Mouse (Mus musculus) ES-E14 (cell line): ENCODE data around the gene Nkiras2. TPM values are rescaled to one million over a fixed set of nuclear protein-coding genes. Genes with fewer than 3 reads are reported as not detected.
A peak's percentile ranks its signal among the peaks of the same experiment; 100 is the strongest.

Source experiments
- DNase-seq: peaks from one replicate; pipeline ENCODE4 v3.0.0-alpha.2; 2013; ENCODE audit warnings: low read depth, low spot score
- H3K27ac ChIP-seq: 2 replicates; pipeline ENCODE4 v1.5.1; 2012; ENCODE audit warnings: low read depth, mild to moderate bottlenecking, low read length, moderate library complexity, mixed read lengths; ENCODE audit not compliant: poor library complexity, insufficient read depth, severe bottlenecking
- H3K36me3 ChIP-seq: 2 replicates; pipeline ENCODE4 v1.6.1; 2012; ENCODE audit warnings: mild to moderate bottlenecking, low read length, moderate library complexity, mixed read lengths; ENCODE audit not compliant: control insufficient read depth, poor library complexity, insufficient read depth, severe bottlenecking
- H3K4me1 ChIP-seq, 2 experiments: fragments of 150-350 bp in 1 of 2; sonication (generic) in 1 of 2; 2 replicates each; pipeline ENCODE4 v1.6.1; 2012; ENCODE audit warnings: low read length in 2 of 2, mild to moderate bottlenecking in 1 of 2, mixed read lengths in 1 of 2; ENCODE audit not compliant: control insufficient read depth in 2 of 2, insufficient read depth in 2 of 2, poor library complexity in 1 of 2
- H3K4me3 ChIP-seq, 2 experiments: fragments of 150-350 bp in 1 of 2; sonication (generic) in 1 of 2; 2 replicates each; pipeline ENCODE4 v1.5.1; 2012; ENCODE audit warnings: low read length in 2 of 2, low read depth in 1 of 2, mild to moderate bottlenecking in 1 of 2, mixed read lengths in 1 of 2; ENCODE audit not compliant: insufficient read depth in 1 of 2, poor library complexity in 1 of 2, severe bottlenecking in 1 of 2
- H3K9ac ChIP-seq: 2 replicates; pipeline ENCODE4 v1.6.1; 2012; ENCODE audit warnings: low read depth, mild to moderate bottlenecking, low read length, mixed read lengths; ENCODE audit not compliant: poor library complexity, insufficient read depth, severe bottlenecking
- H3K9me3 ChIP-seq: fragments of 150-350 bp; sonication (generic); 2 replicates; pipeline ENCODE4 v1.6.1; 2012; ENCODE audit warnings: low read depth, mild to moderate bottlenecking, low read length; ENCODE audit not compliant: control insufficient read depth, insufficient read depth
- CHD2 ChIP-seq: IDR thresholded peaks from 2 replicates; pipeline ENCODE4 v1.6.1; 2014; ENCODE audit warnings: mild to moderate bottlenecking, low read depth, low read length, inconsistent platforms
- HCFC1 ChIP-seq: IDR thresholded peaks from 2 replicates; pipeline ENCODE4 v1.6.1; 2012; ENCODE audit warnings: low read length, inconsistent platforms, borderline replicate concordance; ENCODE audit not compliant: insufficient read depth
- MAFK ChIP-seq: IDR thresholded peaks from 2 replicates; pipeline ENCODE4 v1.6.1; 2014; ENCODE audit warnings: mild to moderate bottlenecking, low read depth, low read length, inconsistent platforms; ENCODE audit not compliant: insufficient read depth
- ZC3H11A ChIP-seq: IDR thresholded peaks from 2 replicates; pipeline ENCODE4 v1.6.1; 2012; ENCODE audit warnings: low read depth, mild to moderate bottlenecking, inconsistent platforms, low read length, borderline replicate concordance
- ZNF384 ChIP-seq: IDR thresholded peaks from 2 replicates; pipeline ENCODE4 v1.6.1; 2012; ENCODE audit warnings: low read depth, low read length, inconsistent platforms
- in situ Hi-C, 2 experiments: fragments of 600-800 bp; cut with MboI; formaldehyde crosslinking; loops; one replicate each; pipeline ENCODE4 v1.15.1; 2025; ENCODE audit warnings: low sequenced_read_pairs in 2 of 2, inconsistent platforms in 1 of 2; ENCODE audit not compliant: unreplicated experiment in 2 of 2
- total RNA-seq: library from RNA; depleted of rRNA; stranded (reverse); fragments of 300-350 nt; gene quantifications from 2 replicates; pipeline ENCODE4 v1.2.3, GENCODE M21; 2012

Gene Nkiras2
- total RNA-seq, 1 experiment = 30.7 TPM

DNA sequence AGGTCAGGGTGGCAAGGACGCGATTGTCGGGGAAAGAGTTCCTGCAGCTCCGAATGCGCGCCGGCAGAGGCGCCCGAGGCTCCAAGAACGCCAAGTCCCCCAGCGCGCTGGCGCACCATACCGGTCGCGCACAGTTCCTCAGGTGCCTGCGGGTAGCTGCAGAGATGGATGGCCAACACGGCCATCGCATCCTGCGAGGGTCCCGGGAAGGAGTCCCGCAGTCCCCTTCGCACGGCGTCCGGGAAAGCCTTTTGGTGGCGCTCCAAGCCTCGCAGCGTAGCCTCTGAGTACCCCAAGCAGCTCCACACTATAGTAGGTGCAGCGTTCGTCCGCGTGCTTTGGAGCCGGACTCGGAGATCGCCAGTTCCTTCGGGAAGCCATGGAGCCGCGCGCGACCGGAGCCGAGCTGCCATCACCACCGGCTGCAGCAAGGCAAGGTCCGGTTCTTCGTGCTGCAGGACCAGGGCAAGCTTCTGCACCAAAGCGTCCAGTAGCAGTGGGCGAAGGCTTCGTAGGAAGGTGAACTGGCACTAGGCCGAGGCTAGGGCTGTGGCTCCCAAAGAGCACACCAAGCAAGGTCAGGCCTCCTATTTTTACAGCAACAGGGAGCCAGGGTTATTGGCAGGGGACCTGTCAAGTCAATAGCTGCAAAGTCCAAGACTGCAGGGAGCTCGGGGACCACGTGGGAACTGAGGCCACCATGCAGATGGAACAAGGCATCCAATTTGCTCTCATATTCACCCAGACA is 21.3 kb downstream of the Nkiras2 start:
- DNase-seq = peak; percentile 62
- peak overlapping the region; percentile 71 for H3K9ac ChIP-seq
- TF ChIP-seq HCFC1 (no peak), ZNF384 (no peak), MAFK (no peak), CHD2 (no peak), ZC3H11A (no peak)
- peaks cover 0 to 6% of the 10 kb centered on the region in 2 experiments; a peak in 1 of 4 replicates for H3K4me1 ChIP-seq
- in situ Hi-C loops = loop anchor here (5.0 kb wide), 1 partner anchor 57 kb away; no protein-coding TSS in a partner anchor
- H3K27ac ChIP-seq = no peak overlapping the region
- peak overlapping the region; percentile 62 to 81 for H3K4me3 ChIP-seq
- no peaks in the 10 kb centered on the region for H3K36me3 ChIP-seq
- no peaks in the 10 kb centered on the region for H3K9me3 ChIP-seq

DNA sequence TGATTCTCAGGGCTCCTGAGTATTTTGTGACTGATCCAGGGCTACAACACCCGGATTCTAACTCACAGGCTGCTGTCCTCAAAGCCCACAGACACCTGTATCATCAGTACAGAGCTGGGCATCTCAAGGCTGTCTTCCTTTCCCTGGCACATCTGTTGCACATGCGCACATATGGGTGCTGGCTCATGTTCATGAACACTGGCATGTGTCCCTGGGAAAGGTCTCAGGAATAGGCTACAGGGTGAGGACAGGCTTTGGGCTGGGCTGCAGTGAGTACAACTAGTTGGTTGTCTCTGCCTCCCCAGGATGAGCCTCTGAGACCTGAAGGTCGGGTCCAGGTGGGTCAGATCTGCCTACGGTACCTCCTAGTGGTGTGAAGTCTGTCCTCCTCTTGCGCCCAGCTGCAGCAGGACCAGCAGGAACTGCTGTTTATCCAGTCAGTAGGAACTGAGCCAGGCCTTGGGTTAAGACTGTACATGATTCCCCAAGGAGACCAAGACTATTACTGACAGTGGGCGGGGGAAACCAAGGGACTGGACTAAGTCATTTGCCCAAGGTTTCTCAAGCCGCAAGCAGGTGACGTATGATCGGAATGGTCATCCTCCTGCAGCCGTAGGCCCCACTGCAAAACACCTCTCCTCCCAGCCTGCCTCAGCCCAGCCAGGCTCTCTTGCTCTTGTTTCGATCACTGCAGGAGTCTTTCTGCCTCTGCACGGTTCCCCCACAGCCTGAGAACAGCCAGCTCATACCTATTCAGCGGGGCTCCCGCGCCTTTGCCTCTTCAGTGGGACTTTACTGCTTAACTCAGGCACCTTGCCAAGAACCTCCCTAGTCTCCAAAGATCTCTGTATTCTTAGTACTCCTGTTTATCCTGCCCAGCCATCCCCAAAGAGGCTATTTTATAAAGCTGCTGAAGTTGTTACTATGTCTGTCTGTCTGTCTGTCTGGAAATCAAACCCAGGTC is 24.9 kb downstream of the Nkiras2 start:
- TF ChIP-seq HCFC1 (no peak), CHD2 (no peak), ZC3H11A (no peak), ZNF384 (no peak), MAFK (no peak)
- H3K27ac ChIP-seq = no peak overlapping the region
- H3K9ac ChIP-seq = no peak overlapping the region
- in situ Hi-C loops = loop anchor here (5.0 kb wide), 1 partner anchor 53 kb away; no protein-coding TSS in a partner anchor
- peaks cover 0 to 6% of the 10 kb centered on the region in 2 experiments; a peak in 1 of 4 replicates for H3K4me1 ChIP-seq
- H3K9me3 ChIP-seq = no peaks in the 10 kb centered on the region
- H3K36me3 ChIP-seq = no peaks in the 10 kb centered on the region
- DNase-seq = no peak
- H3K4me3 ChIP-seq = no peak overlapping the region

DNA sequence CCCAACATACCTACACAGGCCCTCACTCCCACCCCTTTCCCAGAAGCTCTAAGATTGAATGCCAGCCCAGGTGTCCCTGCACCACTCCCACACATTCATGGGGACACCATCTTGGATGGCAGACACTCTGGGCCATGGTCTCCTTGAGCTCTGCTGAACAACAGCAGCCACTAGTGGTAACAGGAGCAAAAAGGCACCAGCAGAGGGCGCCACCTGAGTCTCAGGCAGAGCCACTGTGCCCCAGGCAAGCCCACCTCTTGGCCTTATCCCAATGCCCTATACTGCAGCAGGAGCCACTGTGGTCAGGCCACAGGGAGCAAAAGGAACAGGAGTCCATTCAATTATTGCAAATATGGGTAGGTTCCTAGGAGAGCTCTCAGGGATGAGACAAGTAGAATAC is 27.2 kb downstream of the Nkiras2 start:
- H3K27ac ChIP-seq = no peak overlapping the region
- H3K9ac ChIP-seq = no peak overlapping the region
- peak; percentile 87 for DNase-seq
- H3K9me3 ChIP-seq = no peaks in the 10 kb centered on the region
- in situ Hi-C loops = no loop called here
- peaks cover 0 to 11% of the 10 kb centered on the region in 2 experiments; a peak in 1 of 4 replicates for H3K4me1 ChIP-seq
- TF ChIP-seq ZNF384 (no peak), ZC3H11A (no peak), HCFC1 (no peak), MAFK (no peak), CHD2 (no peak)
- H3K4me3 ChIP-seq = no peak overlapping the region
- H3K36me3 ChIP-seq = no peaks in the 10 kb centered on the region

- H3K9me3 ChIP-seq = no peaks in the 10 kb centered on the region
- no peak for DNase-seq
- H3K4me3 ChIP-seq = no peak overlapping the region
- H3K9ac ChIP-seq = no peak overlapping the region
- in situ Hi-C loops = no loop called here
- H3K27ac ChIP-seq = no peak overlapping the region
- H3K36me3 ChIP-seq = no peaks in the 10 kb centered on the region
- peaks cover 0 to 13% of the 10 kb centered on the region in 2 experiments; a peak in 1 of 4 replicates for H3K4me1 ChIP-seq
- TF ChIP-seq CHD2 (no peak), ZNF384 (no peak), ZC3H11A (no peak), MAFK (no peak), HCFC1 (no peak)
Observed at GRCm38 (mm10) chr11:100648405-100648804, 29.4 kb downstream of the Nkiras2 start.
